Mouse (Mus musculus) kidney, postnatal 14 days (tissue): ENCODE data around the gene Tmem126b.
A peak's percentile ranks its signal among the peaks of the same experiment; 100 is the strongest.

Experiments
- DNase-seq: peaks from one replicate; pipeline ENCODE4 v3.0.0; 2022; ENCODE audit warnings: mixed read lengths

The Tmem126b gene

DNA sequence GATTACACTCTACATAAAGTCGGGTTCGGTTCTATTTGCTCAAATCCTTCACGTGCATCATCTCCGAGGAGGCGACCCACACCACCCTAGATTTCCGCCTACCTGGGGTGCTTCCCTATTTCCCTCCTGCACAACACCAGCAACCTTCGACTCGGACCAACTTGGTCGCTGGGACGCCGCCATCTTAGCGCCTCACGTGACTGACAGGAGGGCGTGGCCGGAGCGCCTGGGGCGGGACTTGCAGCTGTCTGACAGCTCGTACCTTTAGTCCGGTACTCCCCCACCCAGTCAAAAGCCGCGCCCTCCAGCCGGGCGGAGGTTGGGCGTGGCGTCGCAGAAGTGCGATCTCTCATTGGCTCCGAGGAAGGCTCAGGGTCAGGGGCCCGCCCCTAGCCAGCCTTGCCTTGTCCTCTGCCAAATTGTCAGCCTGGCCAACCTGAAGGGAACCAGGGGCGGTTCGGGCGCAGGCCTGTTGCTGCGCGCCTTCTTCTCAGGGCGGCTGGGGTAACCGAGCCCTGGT is at the start of gene Tmem126b:
Tmem126b (minus strand) TSS at position 209 of the 520 bp plus-strand sequence.
- DNase-seq, result peak; percentile 99

DNA sequence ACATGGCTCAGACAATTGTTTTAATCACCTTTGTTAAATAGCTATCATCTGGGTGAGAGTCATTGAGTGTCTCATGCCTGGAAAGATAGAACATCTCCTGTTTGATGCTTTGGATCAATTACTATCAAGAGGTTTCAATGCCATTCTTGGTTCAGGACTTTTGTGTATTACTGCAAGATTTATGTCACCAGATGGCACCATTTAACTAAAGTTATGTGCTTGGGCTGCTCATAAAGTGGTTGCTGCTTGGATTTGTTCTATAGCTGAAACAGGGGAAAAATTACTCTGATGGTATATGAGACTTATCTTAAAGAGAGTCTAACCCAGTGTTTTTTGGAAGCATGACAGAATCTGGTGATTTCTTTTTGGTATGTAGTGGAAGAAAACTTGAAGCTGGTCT is 36.5 kb upstream of the Tmem126b start:
- DNase-seq, result no peak

DNA sequence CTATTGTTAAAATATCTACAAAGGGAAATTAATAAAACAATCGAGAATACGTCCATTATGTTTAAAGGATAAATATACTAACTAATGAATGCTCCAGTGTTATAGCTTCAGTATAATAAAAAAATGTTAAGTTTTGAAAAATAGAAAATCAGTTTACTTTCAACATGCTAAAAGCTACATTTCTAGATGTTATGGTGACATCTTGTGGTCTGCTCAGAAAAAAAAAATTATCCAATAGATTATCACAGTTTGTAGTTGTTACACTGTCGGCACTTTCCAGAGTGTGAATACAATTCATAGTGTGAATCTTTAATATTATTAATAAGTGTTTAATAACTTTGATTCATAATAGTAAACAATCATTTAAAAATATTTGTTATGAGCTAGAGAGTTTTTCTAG is 32.3 kb upstream of the Tmem126b start:
- no peak for DNase-seq

DNA sequence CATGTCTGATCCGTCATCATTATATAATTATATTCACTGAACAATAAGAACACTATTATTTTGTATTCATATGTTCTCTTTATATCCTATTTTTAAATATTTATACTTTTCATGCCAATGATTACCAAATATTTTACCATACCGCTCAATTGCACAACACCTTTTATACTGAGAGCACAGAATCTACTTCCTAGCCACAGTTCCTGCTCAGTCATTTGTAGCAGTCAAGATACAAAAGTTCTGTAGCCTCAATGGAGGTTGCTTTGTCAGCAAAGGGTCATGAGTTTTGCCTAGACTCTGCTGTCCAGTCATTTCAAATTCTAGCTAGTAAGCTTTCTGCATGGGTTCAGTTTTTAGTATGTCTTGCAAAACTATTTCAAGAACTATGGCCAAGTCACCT is 6.8 kb upstream of the Tmem126b start:
- no peak for DNase-seq

DNA sequence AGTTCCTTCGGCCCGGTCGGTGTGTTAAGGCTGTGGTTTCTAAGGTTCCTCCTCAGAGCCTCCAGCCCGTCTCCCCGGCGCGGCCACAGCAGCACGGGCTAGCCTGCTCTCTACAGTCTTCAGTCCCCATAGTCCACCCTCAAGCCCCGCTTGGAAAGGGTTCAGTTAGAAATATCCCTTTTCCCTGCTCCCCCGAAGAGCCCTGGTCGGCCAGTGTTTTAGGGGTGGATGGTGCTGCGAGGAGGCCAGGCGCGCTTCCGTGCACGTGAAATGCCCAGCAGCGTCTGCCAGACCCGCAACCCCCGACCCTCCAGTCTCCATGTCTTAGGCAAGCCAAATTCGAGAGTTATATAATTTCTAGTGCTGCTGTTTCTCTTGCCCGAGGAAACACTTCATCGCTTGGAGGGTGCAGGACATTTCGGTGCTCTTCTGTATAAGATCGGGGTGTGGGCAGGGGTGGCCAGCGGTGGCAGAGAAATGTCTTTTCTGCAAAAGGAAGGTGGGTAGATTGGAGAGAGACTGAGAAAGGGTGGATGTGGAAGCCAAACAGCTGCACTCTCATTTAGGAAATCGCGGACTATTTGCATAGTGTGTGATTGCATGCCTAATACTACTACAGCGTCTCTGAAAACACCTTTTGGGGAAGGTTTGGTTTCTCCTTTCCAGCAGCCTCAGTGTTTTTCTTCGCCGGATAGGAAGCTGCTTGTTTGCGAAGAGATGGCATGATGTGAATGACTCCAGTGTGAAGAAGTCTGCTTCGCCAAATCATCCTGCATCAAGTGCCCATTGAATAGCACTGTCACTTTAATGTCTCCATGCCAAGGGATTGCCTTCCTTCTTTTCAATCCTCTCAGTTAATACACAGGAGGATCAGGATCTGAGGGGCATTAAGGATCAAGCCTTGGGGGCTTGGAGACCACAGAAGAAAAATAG is 778 bp upstream of the Tmem126b start, which contains the start of gene Dlg2:
Dlg2 (plus strand) TSS at position 360 of the 933 bp plus-strand sequence.
- no peak for DNase-seq

DNA sequence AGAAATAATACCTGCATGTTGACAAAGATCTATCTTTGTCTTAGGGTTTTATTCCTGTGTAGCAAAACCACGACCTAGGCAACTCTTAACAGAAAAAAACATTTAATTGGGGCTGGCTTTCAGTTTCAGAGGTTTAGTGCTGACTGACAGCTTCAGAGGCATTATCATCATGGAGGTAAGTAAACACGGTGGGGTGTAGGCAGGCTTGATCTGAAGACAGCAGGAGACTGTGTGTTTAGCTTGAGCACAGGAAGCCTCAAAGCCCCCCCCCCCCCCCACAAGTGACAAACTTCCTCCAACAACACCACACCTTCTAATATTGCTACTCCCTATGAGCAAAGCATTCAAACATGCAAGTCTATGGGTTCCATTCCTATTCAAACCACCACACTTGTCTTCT is 2.3 kb downstream of the Tmem126b start:
- DNase-seq, result no peak

DNA sequence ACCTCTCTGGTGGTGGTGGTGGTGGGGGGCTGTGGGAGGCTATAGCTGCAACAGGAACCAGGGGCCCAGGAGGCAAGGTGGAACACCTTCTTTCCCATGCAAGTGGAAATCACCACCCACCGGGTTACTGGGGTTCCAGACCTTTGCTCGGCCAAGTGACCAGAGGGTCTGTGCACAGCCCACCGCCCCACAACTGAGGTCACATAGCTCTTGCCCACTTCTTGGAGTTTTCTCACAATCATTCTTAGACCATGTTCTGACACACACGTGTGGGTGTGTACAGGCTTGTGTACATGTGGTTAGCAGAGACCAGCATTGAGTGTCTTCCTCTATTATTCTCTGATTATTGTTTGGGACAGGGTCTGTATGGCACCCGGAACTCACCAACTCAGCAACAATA is 14.4 kb downstream of the Tmem126b start:
- DNase-seq, result no peak

DNA sequence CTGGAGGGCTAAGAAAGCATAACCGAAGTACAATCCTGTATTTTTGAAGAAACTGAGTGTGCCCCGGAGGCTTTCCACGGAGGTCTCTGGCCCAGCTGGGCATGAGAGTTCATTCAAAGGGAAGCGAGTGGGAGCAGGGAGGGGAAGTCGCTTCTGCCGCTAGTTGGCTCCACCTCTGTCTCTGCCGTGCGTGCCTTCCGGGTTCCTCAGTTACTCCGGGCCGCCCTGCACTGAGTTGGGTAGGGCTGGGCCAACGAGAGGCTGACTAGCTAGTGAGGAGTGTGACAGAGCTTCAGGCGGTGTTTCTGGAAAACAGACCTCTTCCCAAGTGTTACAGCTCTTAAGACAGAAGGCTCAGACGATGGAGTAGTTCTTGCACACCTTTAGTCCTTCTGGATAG is 14.9 kb downstream of the Tmem126b start:
- peak; percentile 30 for DNase-seq

DNA sequence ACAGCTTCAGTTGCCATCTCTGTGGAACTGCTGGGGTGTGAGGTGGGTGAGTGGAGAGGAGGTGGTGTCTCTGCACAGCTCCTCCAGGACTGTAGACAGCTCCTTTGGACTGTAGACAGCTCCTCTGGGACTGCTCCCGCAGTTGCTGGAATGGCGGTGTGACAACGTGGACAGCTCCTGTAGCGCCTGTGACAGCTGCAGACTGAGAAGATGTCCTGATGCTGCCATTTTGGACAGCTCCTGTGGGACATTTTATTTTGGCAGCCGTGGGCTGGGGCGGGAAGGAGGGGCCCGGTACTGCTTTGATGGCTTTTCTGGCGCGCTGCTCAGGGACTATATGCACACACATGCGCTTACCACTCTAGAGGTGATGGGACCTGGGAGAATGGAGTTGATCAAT is 15.5 kb downstream of the Tmem126b start:
- DNase-seq, result no peak

DNA sequence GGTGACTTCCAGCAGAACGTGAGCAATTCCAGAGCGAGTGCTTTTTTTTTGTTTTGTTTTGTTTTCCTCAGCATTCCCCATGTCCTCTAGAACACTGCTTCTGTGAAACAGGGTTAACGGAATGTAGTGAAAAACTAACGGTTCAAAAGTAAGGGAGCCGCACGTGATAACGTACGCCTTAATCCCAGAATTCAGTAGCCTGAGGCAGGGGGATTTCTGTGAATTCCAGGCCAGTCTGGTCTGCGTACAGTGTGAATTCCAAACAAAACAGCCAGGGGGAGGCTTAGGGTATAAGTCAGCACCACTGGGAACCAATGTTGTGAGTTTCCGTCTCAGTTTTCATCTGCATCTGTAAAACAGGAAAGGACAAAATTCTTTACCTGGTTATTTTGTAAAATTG is 18.3 kb downstream of the Tmem126b start:
- DNase-seq, result peak; percentile 23

DNA sequence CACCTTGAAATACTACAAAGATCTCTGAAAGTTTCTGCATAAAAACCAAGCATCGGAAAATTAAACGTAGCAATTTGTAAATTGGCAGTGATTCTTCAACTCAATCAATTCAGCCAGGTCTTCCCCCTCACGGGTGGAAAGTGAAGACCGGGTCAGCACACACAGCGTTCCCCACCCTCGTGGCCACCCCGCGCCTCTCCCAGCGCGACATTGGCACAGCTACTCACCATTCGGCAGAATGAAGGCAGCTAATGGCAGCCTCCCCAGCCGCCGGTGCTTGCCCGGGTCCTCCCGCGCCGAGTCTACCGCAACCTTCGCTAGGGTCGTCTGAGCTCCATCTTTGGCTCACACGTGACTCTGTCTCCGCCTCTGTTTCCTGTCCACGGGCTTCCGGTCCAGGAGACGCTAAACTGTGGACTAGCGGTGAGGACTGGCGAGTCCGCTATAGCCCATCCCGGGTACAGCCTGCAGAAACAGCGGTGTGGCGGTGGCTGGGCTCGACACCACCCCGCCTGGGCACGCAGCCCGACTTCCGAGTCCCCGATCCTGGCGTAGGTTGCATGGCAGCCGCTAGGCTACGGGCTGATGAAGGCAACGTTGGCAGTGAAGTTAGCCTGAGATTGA is 18.8 kb downstream of the Tmem126b start, which contains the start of gene Tmem126a:
Tmem126a (minus strand) TSS at position 385 of the 624 bp plus-strand sequence.
- peak; percentile 91 for DNase-seq

DNA sequence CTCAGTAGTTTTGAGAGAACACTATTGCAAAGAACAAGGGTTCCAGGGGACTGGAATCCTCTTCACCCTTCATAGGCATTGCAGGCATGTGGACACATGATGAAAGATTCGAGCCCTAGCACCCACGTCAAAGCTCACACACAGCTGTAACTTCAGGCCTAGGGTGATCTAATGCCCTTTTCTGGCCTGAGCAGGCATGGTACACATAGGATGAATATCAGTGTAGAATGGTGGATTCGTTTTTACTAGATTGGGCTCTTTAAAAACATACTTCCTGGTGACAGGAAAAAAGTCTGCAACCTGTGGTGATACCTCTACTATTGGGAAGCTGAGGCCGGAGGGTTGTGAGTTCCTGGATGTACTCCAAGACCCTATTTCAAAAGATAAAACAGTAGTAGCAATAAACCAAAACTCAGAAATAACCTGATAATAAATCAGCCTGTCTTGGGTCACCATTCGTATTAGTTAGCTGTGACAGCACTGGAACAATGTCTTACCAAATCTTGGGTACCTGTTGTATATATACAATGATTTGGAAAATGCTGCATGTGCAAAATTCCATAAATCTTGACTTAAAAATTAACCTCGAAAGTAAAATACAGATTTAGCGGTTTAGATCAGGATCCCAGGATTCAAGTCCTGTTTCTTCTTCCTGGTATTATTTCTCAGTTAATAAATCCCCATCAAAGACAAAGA is 19.5 kb downstream of the Tmem126b start:
- no peak for DNase-seq

DNA sequence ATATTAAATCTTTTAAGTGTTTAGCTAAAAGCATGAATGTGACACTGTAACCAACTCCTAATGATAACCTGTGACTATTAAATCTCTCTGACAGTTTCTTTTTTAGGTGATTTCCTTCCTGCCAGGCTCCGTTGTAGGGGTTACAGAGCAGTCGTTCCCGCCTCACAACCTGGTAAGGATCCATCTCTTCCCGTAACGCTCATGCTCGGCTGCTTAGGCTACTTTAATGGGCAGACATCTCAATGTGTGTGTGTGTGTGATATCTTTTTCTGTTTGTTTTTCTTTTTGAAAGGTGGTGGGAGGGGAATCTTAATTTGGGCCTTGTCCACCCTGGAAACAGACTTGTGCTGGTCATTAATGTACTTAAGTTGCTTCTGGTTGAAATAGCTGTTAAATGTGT is 31.6 kb downstream of the Tmem126b start:
- peak; percentile 12 for DNase-seq

DNA sequence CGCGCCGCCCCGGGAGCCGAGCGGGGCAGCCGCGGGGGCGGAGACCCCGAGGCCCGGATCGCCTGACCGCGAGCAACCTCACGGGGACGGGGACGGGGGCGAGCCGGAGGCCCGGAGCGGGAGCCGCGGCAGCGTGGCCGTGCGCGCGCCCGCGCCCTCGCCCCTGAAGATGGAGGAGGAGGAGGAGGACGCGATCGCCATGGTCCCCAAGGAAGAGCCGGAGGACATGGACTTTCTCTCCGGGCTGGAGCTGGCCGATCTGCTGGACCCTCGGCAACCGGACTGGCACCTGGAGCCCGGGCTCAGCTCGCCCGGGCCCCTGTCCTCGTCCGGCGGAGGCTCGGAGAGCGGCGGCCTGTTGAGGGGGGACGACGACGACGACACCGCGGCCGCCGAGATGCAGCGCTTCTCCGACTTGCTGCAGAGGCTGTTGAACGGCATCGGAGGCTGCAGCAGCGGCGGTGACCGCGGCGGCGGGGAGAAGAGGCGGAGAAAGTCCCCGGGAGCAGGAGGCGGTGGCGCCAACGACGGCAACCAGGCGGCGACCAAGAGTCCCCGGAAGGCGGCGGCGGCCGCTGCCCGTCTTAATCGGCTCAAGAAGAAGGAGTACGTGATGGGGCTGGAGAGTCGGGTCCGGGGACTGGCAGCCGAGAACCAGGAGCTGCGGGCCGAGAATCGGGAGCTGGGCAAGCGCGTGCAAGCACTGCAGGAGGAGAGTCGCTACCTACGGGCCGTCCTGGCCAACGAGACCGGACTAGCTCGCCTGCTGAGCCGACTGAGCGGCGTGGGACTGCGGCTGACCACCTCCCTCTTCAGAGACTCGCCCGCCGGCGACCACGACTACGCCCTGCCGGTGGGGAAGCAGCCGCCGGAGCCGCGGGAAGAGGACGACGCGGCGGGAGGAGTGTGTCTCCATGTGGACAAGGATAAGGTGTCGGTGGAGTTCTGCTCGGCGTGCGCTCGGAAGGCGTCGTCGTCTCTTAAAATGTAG is 32.4 kb downstream of the Tmem126b start:
- peak; percentile 72 for DNase-seq

DNA sequence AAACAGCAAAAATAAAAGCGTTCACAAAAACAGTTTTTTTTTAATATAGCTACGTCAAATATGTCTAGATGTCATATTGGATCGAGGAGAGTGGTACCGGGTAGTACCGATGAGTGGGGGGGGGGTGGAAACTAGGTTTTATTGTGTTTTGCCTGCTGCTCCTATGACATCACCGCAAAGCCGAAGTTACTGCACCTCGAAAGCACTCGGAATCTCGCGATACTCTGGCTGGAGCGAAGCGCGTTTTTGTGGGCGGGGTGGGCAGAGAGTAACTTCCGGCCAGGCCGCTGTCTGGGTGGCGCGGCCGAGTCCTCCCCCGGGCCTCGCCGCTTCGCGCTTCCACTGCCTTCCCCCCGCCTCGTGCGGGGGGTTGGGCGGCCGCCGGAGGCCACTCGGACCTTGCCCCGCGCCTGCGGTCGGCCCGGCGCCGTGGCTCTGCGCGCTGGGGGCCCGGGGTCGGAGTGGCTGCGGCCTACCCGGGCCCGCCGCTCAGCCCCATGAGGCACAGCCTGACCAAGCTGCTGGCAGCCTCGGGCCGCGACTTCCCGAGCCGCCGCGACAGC is 33.2 kb downstream of the Tmem126b start, which contains the start of gene Crebzf:
Crebzf (plus strand) TSS at position 212 of the 563 bp plus-strand sequence.
- peak; percentile 98 for DNase-seq

DNA sequence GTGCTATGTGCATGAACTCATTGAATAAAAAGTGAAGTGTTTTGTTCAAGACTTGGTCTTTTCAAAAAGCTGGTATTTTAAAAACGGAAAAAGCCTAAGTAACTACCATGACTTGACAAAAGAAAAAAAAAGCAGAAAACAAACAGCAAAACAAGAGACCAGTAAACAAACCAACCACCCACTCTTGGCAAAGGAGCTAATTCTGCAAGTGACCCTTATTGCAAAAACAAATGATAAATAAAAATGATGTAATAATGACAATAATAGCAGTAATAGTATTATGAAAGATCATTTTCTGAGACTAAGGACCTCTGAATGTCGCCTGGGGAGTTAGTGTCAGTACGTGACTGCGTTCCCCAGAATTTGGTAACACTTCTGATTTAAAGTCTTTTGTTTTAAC is 33.7 kb downstream of the Tmem126b start:
- DNase-seq, result peak; percentile 9

DNA sequence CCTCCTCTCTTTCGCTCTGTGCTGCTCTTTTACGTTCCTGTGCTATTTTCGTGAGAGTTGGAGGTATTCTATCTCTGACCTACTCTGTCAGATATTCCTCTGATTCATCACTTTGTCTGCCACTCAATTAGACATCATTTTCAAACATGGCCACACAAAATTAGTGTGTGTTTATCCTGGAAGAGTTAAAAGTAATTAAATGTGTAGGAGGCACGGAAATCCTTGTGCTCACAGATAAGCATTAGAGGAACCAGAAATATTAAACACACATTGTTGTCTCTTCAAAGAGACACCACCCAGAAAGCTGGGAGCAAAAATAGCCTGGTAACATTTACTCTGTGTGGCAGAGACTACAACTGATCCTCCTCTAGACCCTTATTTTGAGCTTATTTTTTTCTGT is 35.8 kb downstream of the Tmem126b start:
- no peak for DNase-seq

DNA sequence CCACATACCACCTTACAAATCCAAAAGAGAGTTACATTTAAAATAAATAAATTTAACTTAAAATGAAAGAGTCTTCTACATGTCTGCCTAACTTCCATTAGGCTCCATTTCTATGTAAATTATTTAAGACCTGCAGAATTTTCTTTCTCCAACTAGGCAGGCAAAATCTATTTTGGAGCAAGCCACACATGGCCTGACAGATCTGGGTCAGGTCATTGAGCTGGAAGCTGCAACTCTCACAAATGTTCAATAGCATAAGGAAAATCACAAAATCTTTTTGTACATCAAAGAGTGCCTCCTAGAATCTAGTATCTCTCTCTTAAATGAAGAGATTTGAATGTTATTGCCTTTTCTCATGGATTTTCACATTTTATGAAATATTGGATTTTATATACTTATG is 43.6 kb downstream of the Tmem126b start:
- DNase-seq, result no peak

DNA sequence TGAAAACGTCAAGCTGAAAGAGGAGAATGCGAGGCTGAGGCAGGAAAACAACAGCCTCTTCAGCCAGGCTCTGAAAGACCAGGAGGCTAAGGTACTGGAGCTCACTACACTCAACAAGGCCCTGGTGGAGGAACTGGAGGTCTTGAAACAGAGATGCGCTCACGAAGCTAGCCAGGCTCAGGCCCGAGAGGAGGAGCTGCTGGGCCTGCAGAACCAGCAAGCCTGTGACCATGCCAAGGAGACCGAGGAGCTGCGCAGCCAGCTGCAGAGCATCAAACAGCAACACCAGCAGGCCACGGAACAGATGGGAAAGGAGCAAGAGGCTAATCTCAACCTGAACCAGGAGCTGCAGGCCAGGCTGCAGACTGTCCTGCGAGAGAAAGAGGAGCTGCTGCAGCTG is 48.8 kb downstream of the Tmem126b start:
- no peak for DNase-seq

DNA sequence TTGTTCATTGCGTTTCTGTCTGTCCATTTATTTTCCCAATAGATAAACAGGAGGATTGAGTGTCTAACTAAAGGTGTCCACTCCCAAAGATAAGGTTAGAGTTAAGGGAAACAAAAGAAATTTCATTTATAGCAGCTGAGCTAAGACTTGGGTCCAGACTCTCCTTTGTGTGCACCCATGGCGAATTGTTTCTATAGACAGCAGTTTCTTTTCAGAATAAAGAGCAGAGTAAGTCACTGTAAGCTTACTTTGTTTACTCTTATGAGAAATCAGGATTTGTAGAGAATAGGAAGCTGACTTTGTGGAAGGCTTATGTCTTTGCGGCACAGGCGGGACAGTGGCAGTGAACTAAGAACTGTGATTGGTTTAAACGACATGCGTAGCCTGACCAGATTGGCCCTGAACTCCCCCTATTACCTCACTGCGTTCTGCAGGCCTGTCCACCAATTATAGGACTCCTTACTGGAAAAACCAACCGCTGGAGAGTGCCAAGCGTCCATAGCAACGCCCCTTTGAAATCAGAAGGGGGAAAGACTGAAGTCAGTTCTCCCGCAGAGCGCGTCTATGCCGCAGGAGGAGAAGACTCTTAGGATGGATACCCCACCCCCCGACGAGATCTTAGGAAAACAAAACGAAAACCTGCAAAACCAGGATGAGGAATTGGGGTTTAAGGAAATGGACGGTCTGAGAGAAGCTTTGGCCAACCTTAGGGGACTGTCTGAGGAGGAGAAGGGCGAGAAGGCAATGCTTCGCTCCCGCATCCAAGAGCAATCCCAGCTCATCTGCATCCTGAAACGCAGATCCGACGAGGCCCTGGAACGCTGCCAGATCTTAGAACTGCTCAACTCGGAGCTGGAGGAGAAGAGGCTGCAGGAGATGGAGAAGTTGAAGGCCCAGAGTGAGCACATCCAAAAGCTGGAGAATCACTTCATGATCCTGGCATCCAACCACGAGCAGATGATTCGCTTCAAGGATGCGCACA is 49.5 kb downstream of the Tmem126b start, which contains the start of gene Ccdc89:
Ccdc89 (plus strand) TSS at position 558 of the 982 bp plus-strand sequence.
- peak; percentile 88 for DNase-seq
